Mouse (Mus musculus) heart, embryonic 15.5 days (tissue): Measurements from ENCODE around the gene Letm1. TPM values are rescaled to one million over a fixed set of nuclear protein-coding genes. Genes with fewer than 3 reads are reported as not detected.

ENCODE experiments used
- ATAC-seq: fragments of 200-750 bp; cut with Nextera tagmentation; replicated peaks from 2 replicates; pipeline ENCODE4 v1.8.0; 2017; ENCODE audit warnings: low read depth, moderate TSS enrichment; ENCODE audit not compliant: insufficient number of reproducible peaks, insufficient read depth, low FRiP score
- H3K27ac ChIP-seq: fragments of 300-500 bp; sonication (generic); 2 replicates; pipeline ENCODE4 v1.5.1; 2015; ENCODE audit warnings: mild to moderate bottlenecking, inconsistent platforms
- H3K27me3 ChIP-seq: fragments of 300-500 bp; sonication (generic); 2 replicates; pipeline ENCODE4 v1.6.1; 2015; ENCODE audit warnings: inconsistent platforms
- H3K36me3 ChIP-seq: fragments of 300-500 bp; sonication (generic); 2 replicates; pipeline ENCODE4 v1.6.1; 2015; ENCODE audit warnings: mild to moderate bottlenecking, inconsistent platforms
- H3K4me1 ChIP-seq: fragments of 300-500 bp; sonication (generic); replicated peaks from 2 replicates; pipeline ENCODE4 v1.6.1; 2015; ENCODE audit warnings: inconsistent platforms
- H3K4me2 ChIP-seq: fragments of 300-500 bp; sonication (generic); 2 replicates; pipeline ENCODE4 v1.6.1; 2015; ENCODE audit warnings: inconsistent platforms, mild to moderate bottlenecking, moderate library complexity
- H3K4me3 ChIP-seq: fragments of 300-500 bp; sonication (generic); 2 replicates; pipeline ENCODE4 v1.5.1; 2015; ENCODE audit warnings: mild to moderate bottlenecking, inconsistent platforms
- H3K9ac ChIP-seq: fragments of 300-500 bp; sonication (generic); 2 replicates; pipeline ENCODE4 v1.6.1; 2015; ENCODE audit warnings: mild to moderate bottlenecking, inconsistent platforms
- H3K9me3 ChIP-seq: fragments of 300-500 bp; sonication (generic); replicated peaks from 2 replicates; pipeline ENCODE4 v1.6.1; 2016; ENCODE audit warnings: inconsistent platforms
- WGBS: fragments of 180-500 bp; shearing (Covaris S2); methylation state at CpG from one replicate; pipeline ENCODE4 v1.1.7; 2015; ENCODE audit warnings: mixed read lengths; 5-methylcytosine and 5-hydroxymethylcytosine counted together
- polyA plus RNA-seq: library from polyadenylated mRNA; unstranded; fragments of >200 nt; fragmentation: Nextera tagmentation; extraction: Ambion mirVana; gene quantifications from 2 replicates; pipeline ENCODE4 v1.2.1, GENCODE M21; 2015

Letm1 gene
- polyA plus RNA-seq, 1 experiment from 2014 or later = 40.5 TPM

- Histone ChIP-seq H3K36me3 (no peaks in the 10 kb centered on the region), H3K9me3 (no peaks in the 10 kb centered on the region), H3K4me1 (peaks cover 32% of the 10 kb centered on the region), H3K27ac (0 out of 2 replicates have a peak overlapping the region, but pooled peaks have one; percentile 5), H3K27me3 (peaks cover 4% of the 10 kb centered on the region; the same call in 1 of the 2 replicates), H3K4me2 (peak overlapping the region; percentile 40), H3K4me3 (no peak overlapping the region), H3K9ac (no peak overlapping the region)
- 39% methylated on average over 9 of the region's 9 CpGs for WGBS
- peak; percentile 11; the same call in 1 of the 2 replicates for ATAC-seq
Measured at GRCm38 (mm10) chr5:33705612-33706349, 76.8 kb downstream of the Letm1 start.

GRCm38 (mm10) chr5:33704945-33705611 is 77.5 kb downstream of the Letm1 start:
- Histone ChIP-seq H3K4me1 (peaks cover 39% of the 10 kb centered on the region), H3K27me3 (peaks cover 8% of the 10 kb centered on the region; the same call in 1 of the 2 replicates), H3K4me2 (peak overlapping the region; percentile 40), H3K9me3 (no peaks in the 10 kb centered on the region), H3K4me3 (no peak overlapping the region), H3K36me3 (no peaks in the 10 kb centered on the region), H3K27ac (0 out of 2 replicates have a peak overlapping the region, but pooled peaks have one; percentile 5), H3K9ac (no peak overlapping the region)
- WGBS = 21% methylated on average over 11 of the region's 11 CpGs
- ATAC-seq = no peak

- peaks cover 17% of the 10 kb centered on the region; the same call in 1 of the 2 replicates for H3K27me3 ChIP-seq
- WGBS = 70% methylated on average over 8 of the region's 8 CpGs
- H3K36me3 ChIP-seq = no peaks in the 10 kb centered on the region
- H3K27ac ChIP-seq = no peak overlapping the region
- no peak overlapping the region for H3K4me3 ChIP-seq
- H3K9ac ChIP-seq = no peak overlapping the region
- no peaks in the 10 kb centered on the region for H3K9me3 ChIP-seq
- H3K4me2 ChIP-seq = no peak overlapping the region
- H3K4me1 ChIP-seq = peaks cover 45% of the 10 kb centered on the region
- no peak for ATAC-seq
Measured at GRCm38 (mm10) chr5:33703999-33704398, 78.6 kb downstream of the Letm1 start.

GRCm38 (mm10) chr5:33701832-33702231 is 80.8 kb downstream of the Letm1 start:
- Histone ChIP-seq H3K9ac (no peak overlapping the region), H3K9me3 (no peaks in the 10 kb centered on the region), H3K4me3 (no peak overlapping the region), H3K27me3 (peaks cover 30% of the 10 kb centered on the region), H3K27ac (no peak overlapping the region), H3K36me3 (no peaks in the 10 kb centered on the region), H3K4me1 (peaks cover 47% of the 10 kb centered on the region), H3K4me2 (no peak overlapping the region)
- 81% methylated on average over 11 of the region's 11 CpGs for WGBS
- ATAC-seq = no peak

GRCm38 (mm10) chr5:33700010-33700409 is 82.6 kb downstream of the Letm1 start:
- Histone ChIP-seq H3K4me1 (peaks cover 39% of the 10 kb centered on the region), H3K9me3 (no peaks in the 10 kb centered on the region), H3K27ac (no peak overlapping the region), H3K9ac (no peak overlapping the region), H3K4me3 (no peak overlapping the region), H3K36me3 (no peaks in the 10 kb centered on the region), H3K27me3 (peaks cover 43% of the 10 kb centered on the region), H3K4me2 (peak overlapping the region; percentile 16; the same call in 1 of the 2 replicates)
- ATAC-seq = no peak
- WGBS = 20% methylated on average over 13 of the region's 13 CpGs

- Histone ChIP-seq H3K27me3 (peaks cover 53% of the 10 kb centered on the region), H3K9ac (no peak overlapping the region), H3K9me3 (no peaks in the 10 kb centered on the region), H3K27ac (no peak overlapping the region), H3K4me3 (no peak overlapping the region), H3K4me2 (no peak overlapping the region), H3K4me1 (peaks cover 38% of the 10 kb centered on the region), H3K36me3 (no peaks in the 10 kb centered on the region)
- 87% methylated on average over 5 of the region's 5 CpGs for WGBS
- ATAC-seq = no peak
Measured at GRCm38 (mm10) chr5:33698669-33699068, 83.9 kb downstream of the Letm1 start.

- H3K9ac ChIP-seq = no peak overlapping the region
- peaks cover 54% of the 10 kb centered on the region for H3K27me3 ChIP-seq
- 41% methylated on average over 13 of the region's 13 CpGs for WGBS
Measured at GRCm38 (mm10) chr5:33697947-33698512, 84.6 kb downstream of the Letm1 start.

GRCm38 (mm10) chr5:33697534-33697933 is 85.1 kb downstream of the Letm1 start:
- no peak for ATAC-seq
- no peak overlapping the region for H3K9ac ChIP-seq
- no peaks in the 10 kb centered on the region for H3K36me3 ChIP-seq
- H3K27me3 ChIP-seq = peaks cover 54% of the 10 kb centered on the region
- no peak overlapping the region for H3K4me2 ChIP-seq
- H3K4me3 ChIP-seq = no peak overlapping the region
- WGBS = 79% methylated on average over 1 of the region's 1 CpGs
- H3K9me3 ChIP-seq = no peaks in the 10 kb centered on the region
- H3K27ac ChIP-seq = no peak overlapping the region
- H3K4me1 ChIP-seq = peaks cover 43% of the 10 kb centered on the region

More at GRCm38 (mm10) chr5:33697947-33698512, 84.6 kb downstream of the Letm1 start:
- no peak for ATAC-seq
- H3K9me3 ChIP-seq = no peaks in the 10 kb centered on the region
- H3K4me1 ChIP-seq = peaks cover 38% of the 10 kb centered on the region
- H3K4me3 ChIP-seq = no peak overlapping the region
- H3K27ac ChIP-seq = no peak overlapping the region
- no peaks in the 10 kb centered on the region for H3K36me3 ChIP-seq
- H3K4me2 ChIP-seq = no peak overlapping the region

- Histone ChIP-seq H3K4me2 (no peak overlapping the region), H3K4me1 (peaks cover 50% of the 10 kb centered on the region), H3K27ac (no peak overlapping the region), H3K9ac (no peak overlapping the region), H3K4me3 (no peak overlapping the region), H3K9me3 (no peaks in the 10 kb centered on the region), H3K27me3 (peaks cover 54% of the 10 kb centered on the region), H3K36me3 (no peaks in the 10 kb centered on the region)
- WGBS = 80% methylated on average over 5 of the region's 5 CpGs
- no peak for ATAC-seq
Measured at GRCm38 (mm10) chr5:33696430-33696829, 86.2 kb downstream of the Letm1 start.

GRCm38 (mm10) chr5:33695718-33696121 is 86.9 kb downstream of the Letm1 start:
- peak; percentile 29; the same call in 1 of the 2 replicates for ATAC-seq
- peak overlapping the region; percentile 8; the same call in 1 of the 2 replicates for H3K27ac ChIP-seq
- peak overlapping the region; percentile 91 for H3K4me2 ChIP-seq
- peaks cover 49% of the 10 kb centered on the region for H3K27me3 ChIP-seq
- peak overlapping the region; percentile 63 for H3K9ac ChIP-seq
- WGBS = 10% methylated on average over 24 of the region's 24 CpGs
- peaks cover 50% of the 10 kb centered on the region for H3K4me1 ChIP-seq
- H3K4me3 ChIP-seq = peak overlapping the region; percentile 52
- H3K36me3 ChIP-seq = no peaks in the 10 kb centered on the region
- H3K9me3 ChIP-seq = no peaks in the 10 kb centered on the region
